Mouse (Mus musculus): Measurements from ENCODE around the gene St7.

DNA sequence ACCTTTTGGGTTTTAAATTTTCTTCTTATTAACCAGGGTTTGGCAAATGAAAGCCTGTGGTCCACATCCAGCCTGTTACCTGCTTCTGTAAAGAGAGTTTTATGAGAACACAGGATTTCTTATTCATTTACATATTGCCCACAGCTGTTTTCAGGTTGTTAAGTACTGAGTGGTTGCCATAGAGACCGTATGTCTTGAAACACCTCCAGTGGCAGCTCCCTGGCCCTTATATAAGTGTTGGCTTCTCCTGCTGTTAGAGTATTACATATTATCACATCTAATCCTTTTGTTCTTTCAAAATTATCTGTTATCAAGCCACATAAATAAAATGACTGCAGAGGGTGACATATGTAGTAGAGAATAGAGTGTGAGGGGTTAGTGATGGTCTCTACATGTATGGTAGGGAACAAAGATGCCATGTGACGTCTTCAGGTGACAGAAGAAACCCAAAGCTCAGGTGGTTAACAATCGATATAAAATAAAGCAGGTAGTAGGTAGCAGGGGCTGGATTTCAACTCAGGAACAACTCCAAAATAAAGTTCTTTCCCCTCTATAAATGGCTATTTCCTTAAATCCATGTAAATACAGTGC lies 183.4 kb downstream of the St7 start:
- TF ChIP-seq POLR2A (IDR thresholded peaks at IDR 0.05; ENCODE audit: insufficient read length, low read depth) (no peak), MYOG (IDR thresholded peaks at IDR 0.05; ENCODE audit: control insufficient read depth in 1 of 3, insufficient read depth in 1 of 3, insufficient read length in 2 of 3, low read depth in 2 of 3) (no peak), USF1 (IDR thresholded peaks at IDR 0.05; ENCODE audit: low read depth) (no peak), POLR2AphosphoS2 (IDR thresholded peaks at IDR 0.05; ENCODE audit: insufficient read length, low read depth) (no peak), MYOD1 (IDR thresholded peaks at IDR 0.05; ENCODE audit: control insufficient read depth in 1 of 3, insufficient read length in 2 of 3, low read depth in 2 of 3) (no peak), TCF12 (IDR thresholded peaks at IDR 0.05; ENCODE audit: insufficient read depth, poor library complexity, severe bottlenecking) (no peak), E2F4 (IDR thresholded peaks at IDR 0.05; ENCODE audit: insufficient read depth) (no peak), REST (IDR thresholded peaks at IDR 0.05; ENCODE audit: insufficient read depth, insufficient read length) (no peak), MAX (IDR thresholded peaks at IDR 0.05; ENCODE audit: low read depth) (no peak), TCF3 (IDR thresholded peaks at IDR 0.05; ENCODE audit: insufficient read length, low read depth) (no peak), CEBPB (IDR thresholded peaks at IDR 0.05; ENCODE audit: insufficient read depth, poor library complexity, severe bottlenecking) (no peak), SRF (IDR thresholded peaks at IDR 0.05; ENCODE audit: control insufficient read depth, insufficient read length, low read depth) (no peak)
